Mouse (Mus musculus): ENCODE measurements at regions not wholly inside any gene's neighbourhood (a gene's known extent, or its start where the extent isn't known, plus 50 kb on each side); places are given as distances from the start of the nearest gene placed in this dataset.

DNA sequence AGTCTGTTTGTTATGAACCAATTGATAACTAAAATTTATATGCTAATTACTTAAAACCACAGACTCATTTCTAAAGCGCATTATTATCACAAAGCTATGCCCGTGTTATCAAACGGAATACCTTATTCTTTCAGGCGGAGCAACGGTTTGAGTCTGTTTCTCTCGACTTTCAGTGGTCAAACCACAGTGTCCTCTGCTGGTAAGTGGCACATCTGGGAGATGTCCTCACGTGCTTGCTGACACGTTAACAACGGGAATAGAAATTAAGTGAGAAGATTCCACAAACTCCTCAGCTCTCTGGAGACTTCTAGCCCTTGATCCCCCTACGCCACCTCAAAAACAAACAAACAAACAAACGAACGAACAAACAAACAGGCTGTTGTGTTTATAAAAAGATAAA is 58.9 kb upstream of the Syt13 start:
- no peak for DNase-seq (ENCODE audit: low spot score in 2 of 2)

GRCm38 (mm10) chr2:92860502-92861197 is 54.2 kb upstream of the Syt13 start:
- DNase-seq (ENCODE audit: low spot score in 2 of 2), result no peak

Measured in urinary bladder, adult 18-20 months (tissue).